Mouse (Mus musculus) G1E (cell line): ENCODE measurements around the gene Gm45808. TPM values are rescaled to one million over a fixed set of nuclear protein-coding genes. Genes with fewer than 3 reads are reported as not detected.

Experiments
- ATAC-seq: 2 replicates; pipeline ENCODE4 v1.8.0; 2016; ENCODE audit warnings: mild to moderate bottlenecking; ENCODE audit not compliant: insufficient number of reproducible peaks, poor library complexity, low FRiP score, severe bottlenecking; ENCODE audit errors: extremely low read depth
- DNase-seq: peaks from one replicate; pipeline ENCODE4 v3.0.0; 2012; ENCODE audit warnings: low spot score
- H3K27me3 ChIP-seq: 2 replicates; pipeline ENCODE4 v1.6.1; 2012; ENCODE audit warnings: mild to moderate bottlenecking, low read length, inconsistent platforms; ENCODE audit not compliant: insufficient read depth
- H3K36me3 ChIP-seq: replicated peaks from 2 replicates; pipeline ENCODE3; 2012; ENCODE audit warnings: mild to moderate bottlenecking, inconsistent platforms
- H3K4me1 ChIP-seq: 2 replicates; pipeline ENCODE4 v1.6.1; 2012; ENCODE audit warnings: low read depth, low read length, inconsistent platforms, mixed read lengths; ENCODE audit not compliant: insufficient read depth
- H3K4me3 ChIP-seq: 2 replicates; pipeline ENCODE4 v1.5.1; 2012; ENCODE audit warnings: low read depth, mild to moderate bottlenecking, inconsistent platforms, low read length, moderate library complexity, mixed read lengths
- H3K9me3 ChIP-seq: replicated peaks from 2 replicates; pipeline ENCODE4 v1.6.1; 2012; ENCODE audit warnings: inconsistent platforms
- CTCF ChIP-seq: IDR thresholded peaks from 2 replicates; pipeline ENCODE4 v1.5.1; 2012; ENCODE audit warnings: low read depth, low read length, inconsistent platforms, mixed read lengths
- GATA1 ChIP-seq: IDR thresholded peaks from 2 replicates; pipeline ENCODE4 v1.6.1; 2012; ENCODE audit warnings: borderline replicate concordance, low read length, inconsistent platforms, mixed read lengths
- GATA2 ChIP-seq: IDR thresholded peaks from 2 replicates; pipeline ENCODE4 v1.6.1; 2012; ENCODE audit warnings: low read depth, low read length, inconsistent platforms, borderline replicate concordance
- POLR2AphosphoS5 ChIP-seq: IDR thresholded peaks from 2 replicates; pipeline ENCODE4 v1.6.1; 2012; ENCODE audit warnings: low read depth, low read length, inconsistent platforms; ENCODE audit not compliant: insufficient replicate concordance
- TAL1 ChIP-seq: conservative IDR thresholded peaks from 2 replicates; pipeline ENCODE4 v1.6.1; 2012; ENCODE audit warnings: low read depth, low read length, inconsistent platforms, mixed read lengths
- polyA plus RNA-seq: library from polyadenylated mRNA; stranded (reverse); fragments of >175 nt; gene quantifications from 2 replicates; pipeline ENCODE4 v1.2.3, GENCODE M21; 2012
- total RNA-seq, 2 experiments: library from RNA; stranded (forward) in 1 of 2; stranded (reverse) in 1 of 2; fragments of 200-1000 nt in 1 of 2; fragments of >200 nt in 1 of 2; fragmentation: Nextera tagmentation in 1 of 2; gene quantifications; 2 replicates each; pipeline ENCODE4 v1.2.3; 2014 to 2017

Gm45808 gene
- total and polyA plus RNA-seq, 3 experiments = not detected

DNA sequence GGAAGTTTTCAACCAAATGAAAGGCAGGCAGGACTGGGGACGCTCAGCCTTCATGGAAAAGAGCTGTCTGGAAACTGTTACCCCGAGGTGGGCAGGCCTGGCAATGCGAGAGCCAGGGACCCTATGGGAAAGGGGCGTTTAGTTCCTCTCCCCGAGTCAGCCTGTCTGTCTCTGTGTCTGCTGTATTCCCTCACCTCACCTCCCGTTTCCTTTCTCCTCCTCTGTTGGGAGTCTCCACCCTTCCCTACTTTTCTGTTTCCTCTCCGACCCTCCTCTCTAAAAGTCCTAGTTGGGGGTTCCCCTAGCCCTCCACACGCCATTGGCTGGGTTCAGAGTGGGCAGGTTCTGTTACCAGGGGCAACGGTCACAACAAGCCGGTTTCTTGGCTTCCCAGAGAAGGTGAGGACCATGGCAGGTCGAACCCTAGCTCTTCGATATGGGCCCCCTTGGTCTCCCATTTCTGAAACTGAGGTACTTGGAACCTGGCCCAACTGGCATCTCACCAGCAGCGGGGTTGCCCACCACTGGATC, 68.6 kb downstream of the Gm45808 start:
- DNase-seq (no peak), ATAC-seq (no peak)
- Histone ChIP-seq H3K9me3 (no peaks in the 10 kb centered on the region), H3K4me3 (no peak overlapping the region), H3K4me1 (peaks cover 47% of the 10 kb centered on the region), H3K27me3 (peaks cover 55% of the 10 kb centered on the region), H3K36me3 (peaks cover 38% of the 10 kb centered on the region)
- TF ChIP-seq POLR2AphosphoS5 (no peak), GATA2 (no peak), TAL1 (no peak), CTCF (no peak), GATA1 (no peak)

Other genes starting within 250 kb of the Gm45808 start
Only the 20 nearest of the 36 such genes appear.
- gene Ppfia3, start 119.8 kb downstream of the Gm45808 start, total RNA-seq (2014; fragmentation: Nextera tagmentation) = 1.4 and 1.5 TPM in 2 replicates
- 0.41 and 0.71 TPM in 2 replicates for gene Ppfia3, start 119.8 kb downstream of the Gm45808 start, total RNA-seq (2017)
- gene Ppfia3, start 119.8 kb downstream of the Gm45808 start, polyA plus RNA-seq = 1.2 and 1.4 TPM in 2 replicates
- gene Lin7b, start 116.2 kb downstream of the Gm45808 start, total RNA-seq (2014; fragmentation: Nextera tagmentation) = not detected in 2 replicates
- 2.0 and 3.8 TPM in 2 replicates for gene Lin7b, start 116.2 kb downstream of the Gm45808 start, total RNA-seq (2017)
- 0.86 and 1.1 TPM in 2 replicates for gene Lin7b, start 116.2 kb downstream of the Gm45808 start, polyA plus RNA-seq
- gene Snrnp70, start 91.1 kb downstream of the Gm45808 start, total RNA-seq (2014; fragmentation: Nextera tagmentation) = 154 and 174 TPM in 2 replicates
- 319 and 333 TPM in 2 replicates for gene Snrnp70, start 91.1 kb downstream of the Gm45808 start, total RNA-seq (2017)
- gene Snrnp70, start 91.1 kb downstream of the Gm45808 start, polyA plus RNA-seq = 754 and 1,054 TPM in 2 replicates
- not detected in 2 replicates for gene Kcna7, start 81.2 kb downstream of the Gm45808 start, total RNA-seq (2014; fragmentation: Nextera tagmentation)
- 0.05 TPM in 1 of 2 replicates, not detected in the other for gene Kcna7, start 81.2 kb downstream of the Gm45808 start, total RNA-seq (2017)
- gene Kcna7, start 81.2 kb downstream of the Gm45808 start, polyA plus RNA-seq = not detected in 2 replicates
- gene Ntf5, start 73.1 kb downstream of the Gm45808 start, total RNA-seq (2014; fragmentation: Nextera tagmentation) = not detected in 2 replicates
- 0.23 and 0.60 TPM in 2 replicates for gene Ntf5, start 73.1 kb downstream of the Gm45808 start, total RNA-seq (2017)
- gene Ntf5, start 73.1 kb downstream of the Gm45808 start, polyA plus RNA-seq = 0.16 and 0.33 TPM in 2 replicates
- not detected in 2 replicates for gene Lhb, start 66.0 kb downstream of the Gm45808 start, total RNA-seq (2014; fragmentation: Nextera tagmentation)
- not detected in 2 replicates for gene Lhb, start 66.0 kb downstream of the Gm45808 start, total RNA-seq (2017)
- not detected in 2 replicates for gene Lhb, start 66.0 kb downstream of the Gm45808 start, polyA plus RNA-seq
- gene Gys1, start 52.0 kb downstream of the Gm45808 start, total RNA-seq (2014; fragmentation: Nextera tagmentation) = 39.4 and 44.8 TPM in 2 replicates
- gene Gys1, start 52.0 kb downstream of the Gm45808 start, total RNA-seq (2017) = 18.8 and 22.1 TPM in 2 replicates
- 34.3 and 36.7 TPM in 2 replicates for gene Gys1, start 52.0 kb downstream of the Gm45808 start, polyA plus RNA-seq
- gene Ruvbl2, start 48.7 kb downstream of the Gm45808 start, total RNA-seq (2014; fragmentation: Nextera tagmentation) = 255 and 345 TPM in 2 replicates
- 139 and 167 TPM in 2 replicates for gene Ruvbl2, start 48.7 kb downstream of the Gm45808 start, total RNA-seq (2017)
- 639 and 877 TPM in 2 replicates for gene Ruvbl2, start 48.7 kb downstream of the Gm45808 start, polyA plus RNA-seq
- gene Ftl1, start 26.9 kb downstream of the Gm45808 start, total RNA-seq (2014; fragmentation: Nextera tagmentation) = 2,893 and 3,214 TPM in 2 replicates
- gene Ftl1, start 26.9 kb downstream of the Gm45808 start, total RNA-seq (2017) = 4,307 and 4,361 TPM in 2 replicates
- 6,399 and 6,975 TPM in 2 replicates for gene Ftl1, start 26.9 kb downstream of the Gm45808 start, polyA plus RNA-seq
- 68.8 and 93.1 TPM in 2 replicates for gene Bax, start 19.9 kb downstream of the Gm45808 start, total RNA-seq (2014; fragmentation: Nextera tagmentation)
- gene Bax, start 19.9 kb downstream of the Gm45808 start, total RNA-seq (2017) = 87.2 and 97.2 TPM in 2 replicates
- gene Bax, start 19.9 kb downstream of the Gm45808 start, polyA plus RNA-seq = 287 and 342 TPM in 2 replicates
- gene Tulp2, start 4.9 kb downstream of the Gm45808 start, total RNA-seq (2014; fragmentation: Nextera tagmentation) = 0.98 and 1.1 TPM in 2 replicates
- 0.23 and 0.49 TPM in 2 replicates for gene Tulp2, start 4.9 kb downstream of the Gm45808 start, total RNA-seq (2017)
- gene Tulp2, start 4.9 kb downstream of the Gm45808 start, polyA plus RNA-seq = 1.0 and 1.7 TPM in 2 replicates
- gene Dhdh, start 2.0 kb upstream of the Gm45808 start, total RNA-seq (2014; fragmentation: Nextera tagmentation) = 17.7 and 18.0 TPM in 2 replicates
- gene Dhdh, start 2.0 kb upstream of the Gm45808 start, total RNA-seq (2017) = 4.8 and 6.8 TPM in 2 replicates
- gene Dhdh, start 2.0 kb upstream of the Gm45808 start, polyA plus RNA-seq = 1.3 and 1.6 TPM in 2 replicates
- gene Nucb1, start 23.6 kb upstream of the Gm45808 start, total RNA-seq (2014; fragmentation: Nextera tagmentation) = 91.8 and 127 TPM in 2 replicates
- gene Nucb1, start 23.6 kb upstream of the Gm45808 start, total RNA-seq (2017) = 378 and 409 TPM in 2 replicates
- 403 and 408 TPM in 2 replicates for gene Nucb1, start 23.6 kb upstream of the Gm45808 start, polyA plus RNA-seq
- 57.6 and 75.0 TPM in 2 replicates for gene Ppp1r15a, start 39.5 kb upstream of the Gm45808 start, total RNA-seq (2014; fragmentation: Nextera tagmentation)
- gene Ppp1r15a, start 39.5 kb upstream of the Gm45808 start, total RNA-seq (2017) = 67.9 and 80.2 TPM in 2 replicates
- 56.8 and 62.3 TPM in 2 replicates for gene Ppp1r15a, start 39.5 kb upstream of the Gm45808 start, polyA plus RNA-seq
- gene Plekha4, start 39.5 kb upstream of the Gm45808 start, total RNA-seq (2014; fragmentation: Nextera tagmentation) = 1.5 and 1.7 TPM in 2 replicates
- 0.70 and 2.8 TPM in 2 replicates for gene Plekha4, start 39.5 kb upstream of the Gm45808 start, total RNA-seq (2017)
- gene Plekha4, start 39.5 kb upstream of the Gm45808 start, polyA plus RNA-seq = 1.2 and 1.3 TPM in 2 replicates
- 34.9 and 44.8 TPM in 2 replicates for gene Hsd17b14, start 68.1 kb upstream of the Gm45808 start, total RNA-seq (2014; fragmentation: Nextera tagmentation)
- gene Hsd17b14, start 68.1 kb upstream of the Gm45808 start, total RNA-seq (2017) = 8.2 and 14.5 TPM in 2 replicates
- 5.1 and 6.0 TPM in 2 replicates for gene Hsd17b14, start 68.1 kb upstream of the Gm45808 start, polyA plus RNA-seq
- 149 and 178 TPM in 2 replicates for gene Bcat2, start 83.3 kb upstream of the Gm45808 start, total RNA-seq (2014; fragmentation: Nextera tagmentation)
- 45.9 and 47.0 TPM in 2 replicates for gene Bcat2, start 83.3 kb upstream of the Gm45808 start, total RNA-seq (2017)
- 73.1 and 114 TPM in 2 replicates for gene Bcat2, start 83.3 kb upstream of the Gm45808 start, polyA plus RNA-seq
- gene Fgf21, start 128.7 kb upstream of the Gm45808 start, total RNA-seq (2014; fragmentation: Nextera tagmentation) = not detected in 2 replicates
- gene Fgf21, start 128.7 kb upstream of the Gm45808 start, total RNA-seq (2017) = 0.16 TPM in 1 of 2 replicates, not detected in the other
- gene Fgf21, start 128.7 kb upstream of the Gm45808 start, polyA plus RNA-seq = not detected in 2 replicates
- gene Fut1, start 130.5 kb upstream of the Gm45808 start, total RNA-seq (2014; fragmentation: Nextera tagmentation) = not detected in 2 replicates
- gene Fut1, start 130.5 kb upstream of the Gm45808 start, total RNA-seq (2017) = 0.16 TPM in 1 of 2 replicates, not detected in the other
- gene Fut1, start 130.5 kb upstream of the Gm45808 start, polyA plus RNA-seq = not detected in 2 replicates
- gene Izumo1, start 135.0 kb upstream of the Gm45808 start, total RNA-seq (2014; fragmentation: Nextera tagmentation) = 0.68 TPM in 1 of 2 replicates, not detected in the other
- 0.05 TPM in 1 of 2 replicates, not detected in the other for gene Izumo1, start 135.0 kb upstream of the Gm45808 start, total RNA-seq (2017)
- 0.10 and 0.12 TPM in 2 replicates for gene Izumo1, start 135.0 kb upstream of the Gm45808 start, polyA plus RNA-seq